Mouse (Mus musculus) cerebellum, adult 11-12 months (tissue): ENCODE measurements around the gene Samd10.

Experiments
- DNase-seq: peaks from one replicate; pipeline ENCODE4 v3.0.0; 2022

Samd10 gene

GRCm38 (mm10) chr2:181574921-181575545 is 24.0 kb downstream of the Samd10 start:
- DNase-seq = peak; percentile 31

- DNase-seq = peak; percentile 33
These were observed 25.1 kb downstream of the Samd10 start for GRCm38 (mm10) chr2:181573961-181574360.

GRCm38 (mm10) chr2:181572921-181573920 is 25.8 kb downstream of the Samd10 start:
- peak; percentile 87 for DNase-seq

- peak; percentile 68 for DNase-seq
These were observed 26.9 kb downstream of the Samd10 start for GRCm38 (mm10) chr2:181571941-181572670.

- peak; percentile 91 for DNase-seq
These were observed 28.0 kb downstream of the Samd10 start for GRCm38 (mm10) chr2:181570921-181571595.

- peak; percentile 58 for DNase-seq
These were observed 28.6 kb downstream of the Samd10 start for GRCm38 (mm10) chr2:181570375-181570774.

- DNase-seq = peak; percentile 45
These were observed 29.2 kb downstream of the Samd10 start for GRCm38 (mm10) chr2:181569856-181570255.

GRCm38 (mm10) chr2:181568272-181569008 is 30.6 kb downstream of the Samd10 start:
- DNase-seq = peak; percentile 8

GRCm38 (mm10) chr2:181567338-181567737 is 31.7 kb downstream of the Samd10 start:
- DNase-seq = no peak

GRCm38 (mm10) chr2:181553772-181554171 is 45.2 kb downstream of the Samd10 start:
- no peak for DNase-seq

GRCm38 (mm10) chr2:181550233-181550632 is 48.8 kb downstream of the Samd10 start:
- DNase-seq = no peak

GRCm38 (mm10) chr2:181548682-181549081 is 50.3 kb downstream of the Samd10 start:
- DNase-seq = no peak

- DNase-seq = no peak
These were observed 50.8 kb downstream of the Samd10 start for GRCm38 (mm10) chr2:181548227-181548626.

GRCm38 (mm10) chr2:181546142-181546541 is 52.9 kb downstream of the Samd10 start:
- no peak for DNase-seq
